Mouse (Mus musculus): Measurements from ENCODE around the gene Lrrc55. TPM values are rescaled to one million over a fixed set of nuclear protein-coding genes. Genes with fewer than 3 reads are reported as not detected.

Gene Lrrc55
- polyA plus RNA-seq, 1 experiment = not detected

- TF ChIP-seq POLR2A (IDR thresholded peaks at IDR 0.05; ENCODE audit: insufficient read depth, low read depth, low read length) = no peak
- TF ChIP-seq CTCF (IDR thresholded peaks at IDR 0.05; ENCODE audit: insufficient read depth, low read depth, low read length) = no peak
- Histone ChIP-seq H3K27ac (ENCODE audit: insufficient read depth, low read depth, low read length) (no peak overlapping the region), H3K4me1 (ENCODE audit: control insufficient read depth, insufficient read depth, low read length) (peaks cover 20% of the 10 kb centered on the region), H3K4me3 (ENCODE audit: insufficient read depth, low read depth, low read length) (no peak overlapping the region)
- 87% methylated on average over 7 of the region's 7 CpGs for WGBS
Measured at GRCm38 (mm10) chr2:85139846-85140245, 57.2 kb downstream of the Lrrc55 start.

GRCm38 (mm10) chr2:85139393-85139792, 57.6 kb downstream of the Lrrc55 start:
- TF ChIP-seq CTCF (IDR thresholded peaks at IDR 0.05; ENCODE audit: insufficient read depth, low read depth, low read length) (no peak), POLR2A (IDR thresholded peaks at IDR 0.05; ENCODE audit: insufficient read depth, low read depth, low read length) (no peak)
- WGBS = 83% methylated on average over 4 of the region's 4 CpGs
- Histone ChIP-seq H3K4me3 (ENCODE audit: insufficient read depth, low read depth, low read length) (no peak overlapping the region), H3K27ac (ENCODE audit: insufficient read depth, low read depth, low read length) (no peak overlapping the region), H3K4me1 (ENCODE audit: control insufficient read depth, insufficient read depth, low read length) (peaks cover 20% of the 10 kb centered on the region)

- no peak for TF ChIP-seq POLR2A (IDR thresholded peaks at IDR 0.05; ENCODE audit: insufficient read depth, low read depth, low read length)
- TF ChIP-seq CTCF (IDR thresholded peaks at IDR 0.05; ENCODE audit: insufficient read depth, low read depth, low read length) = no peak
- H3K27ac ChIP-seq (ENCODE audit: insufficient read depth, low read depth, low read length) = no peak overlapping the region
- WGBS = 66% methylated on average over 2 of the region's 2 CpGs
- no peak overlapping the region for H3K4me3 ChIP-seq (ENCODE audit: insufficient read depth, low read depth, low read length)
- peaks cover 20% of the 10 kb centered on the region for H3K4me1 ChIP-seq (ENCODE audit: control insufficient read depth, insufficient read depth, low read length)
Measured at GRCm38 (mm10) chr2:85138143-85138542, 58.9 kb downstream of the Lrrc55 start.

- 85% methylated on average over 10 of the region's 10 CpGs for WGBS
- H3K4me1 ChIP-seq (ENCODE audit: control insufficient read depth, insufficient read depth, low read length) = peaks cover 20% of the 10 kb centered on the region
- H3K27ac ChIP-seq (ENCODE audit: insufficient read depth, low read depth, low read length) = no peak overlapping the region
- H3K4me3 ChIP-seq (ENCODE audit: insufficient read depth, low read depth, low read length) = no peak overlapping the region
- no peak for TF ChIP-seq POLR2A (IDR thresholded peaks at IDR 0.05; ENCODE audit: insufficient read depth, low read depth, low read length)
- no peak for TF ChIP-seq CTCF (IDR thresholded peaks at IDR 0.05; ENCODE audit: insufficient read depth, low read depth, low read length)
Measured at GRCm38 (mm10) chr2:85137601-85138140, 59.3 kb downstream of the Lrrc55 start.

- 92% methylated on average over 21 of the region's 21 CpGs for WGBS
- Histone ChIP-seq H3K27ac (ENCODE audit: insufficient read depth, low read depth, low read length) (no peak overlapping the region), H3K4me1 (ENCODE audit: control insufficient read depth, insufficient read depth, low read length) (peaks cover 20% of the 10 kb centered on the region), H3K4me3 (ENCODE audit: insufficient read depth, low read depth, low read length) (no peak overlapping the region)
- TF ChIP-seq CTCF (IDR thresholded peaks at IDR 0.05; ENCODE audit: insufficient read depth, low read depth, low read length) (no peak), POLR2A (IDR thresholded peaks at IDR 0.05; ENCODE audit: insufficient read depth, low read depth, low read length) (no peak)
Measured at GRCm38 (mm10) chr2:85136831-85137520, 60.0 kb downstream of the Lrrc55 start.

- TF ChIP-seq POLR2A (IDR thresholded peaks at IDR 0.05; ENCODE audit: insufficient read depth, low read depth, low read length) = no peak
- H3K4me1 ChIP-seq (ENCODE audit: control insufficient read depth, insufficient read depth, low read length) = peaks cover 20% of the 10 kb centered on the region
- H3K27ac ChIP-seq (ENCODE audit: insufficient read depth, low read depth, low read length) = no peak within 1 kb of the TSS
- 6% methylated on average over 4 of the region's 4 CpGs for WGBS
- no peak within 1 kb of the TSS for H3K4me3 ChIP-seq (ENCODE audit: insufficient read depth, low read depth, low read length)
Measured at GRCm38 (mm10) chr2:85136089-85136488, 60.9 kb downstream of the Lrrc55 start, which contains the start of gene Aplnr. Gene Aplnr, plus strand, starts transcription at chr2:85136225.

- H3K27ac ChIP-seq (ENCODE audit: insufficient read depth, low read depth, low read length) = no peak overlapping the region
- H3K4me1 ChIP-seq (ENCODE audit: control insufficient read depth, insufficient read depth, low read length) = peaks cover 20% of the 10 kb centered on the region
- no peak for TF ChIP-seq CTCF (IDR thresholded peaks at IDR 0.05; ENCODE audit: insufficient read depth, low read depth, low read length)
- no peak overlapping the region for H3K4me3 ChIP-seq (ENCODE audit: insufficient read depth, low read depth, low read length)
- WGBS = 53% methylated on average over 1 of the region's 1 CpGs
Measured at GRCm38 (mm10) chr2:85135099-85135498, 61.9 kb downstream of the Lrrc55 start.

- TF ChIP-seq POLR2A (IDR thresholded peaks at IDR 0.05; ENCODE audit: insufficient read depth, low read depth, low read length) = no peak
- no peak for TF ChIP-seq CTCF (IDR thresholded peaks at IDR 0.05; ENCODE audit: insufficient read depth, low read depth, low read length)
- Histone ChIP-seq H3K4me3 (ENCODE audit: insufficient read depth, low read depth, low read length) (no peak overlapping the region), H3K27ac (ENCODE audit: insufficient read depth, low read depth, low read length) (no peak overlapping the region), H3K4me1 (ENCODE audit: control insufficient read depth, insufficient read depth, low read length) (peaks cover 15% of the 10 kb centered on the region)
- 65% methylated on average over 2 of the region's 2 CpGs for WGBS
Measured at GRCm38 (mm10) chr2:85132204-85132603, 64.8 kb downstream of the Lrrc55 start.

GRCm38 (mm10) chr2:85131724-85132123, 65.3 kb downstream of the Lrrc55 start:
- Histone ChIP-seq H3K4me1 (ENCODE audit: control insufficient read depth, insufficient read depth, low read length) (peaks cover 10% of the 10 kb centered on the region), H3K4me3 (ENCODE audit: insufficient read depth, low read depth, low read length) (no peak overlapping the region), H3K27ac (ENCODE audit: insufficient read depth, low read depth, low read length) (no peak overlapping the region)
- TF ChIP-seq POLR2A (IDR thresholded peaks at IDR 0.05; ENCODE audit: insufficient read depth, low read depth, low read length) (no peak), CTCF (IDR thresholded peaks at IDR 0.05; ENCODE audit: insufficient read depth, low read depth, low read length) (no peak)
- 46% methylated on average over 1 of the region's 1 CpGs for WGBS

Data from olfactory bulb, adult 2 months (tissue).